Mouse (Mus musculus) MEL (cell line): ENCODE measurements around the gene Mrps30.

Experiments used
- CTCF ChIP-seq, 3 experiments: IDR thresholded peaks in 2 of 3; conservative IDR thresholded peaks in 1 of 3; 2 replicates each; pipeline ENCODE4 v1.5.1; 2011 to 2012; ENCODE audit warnings: low read length in 3 of 3, low read depth in 2 of 3, mild to moderate bottlenecking in 2 of 3, improper control_type of control experiment in 1 of 3, inconsistent platforms in 1 of 3, mixed read lengths in 1 of 3, moderate library complexity in 1 of 3; ENCODE audit not compliant: control insufficient read depth in 1 of 3, insufficient read depth in 1 of 3, poor library complexity in 1 of 3, severe bottlenecking in 1 of 3
- GATA1 ChIP-seq: IDR thresholded peaks from 2 replicates; pipeline ENCODE4 v1.6.1; 2011; ENCODE audit warnings: low read depth, low read length, improper control_type of control experiment
- HCFC1 ChIP-seq: IDR thresholded peaks from 2 replicates; pipeline ENCODE4 v1.6.1; 2012; ENCODE audit warnings: low read depth, mild to moderate bottlenecking, inconsistent platforms, low read length, improper control_type of control experiment, moderate library complexity
- NELFE ChIP-seq: IDR thresholded peaks from 2 replicates; pipeline ENCODE4 v1.6.1; 2011; ENCODE audit warnings: low read depth, low read length, improper control_type of control experiment
- POLR2A ChIP-seq, 2 experiments: IDR thresholded peaks; 2 replicates each; pipeline ENCODE4 v1.6.1; 2011 to 2012; ENCODE audit warnings: low read length in 2 of 2, mild to moderate bottlenecking in 2 of 2, control low read depth in 1 of 2, improper control_type of control experiment in 1 of 2, low read depth in 1 of 2, moderate library complexity in 1 of 2; ENCODE audit not compliant: control insufficient read depth in 1 of 2, insufficient read depth in 1 of 2, poor library complexity in 1 of 2

- TF ChIP-seq POLR2A (IDR thresholded peaks at IDR 0.05; ENCODE audit: control insufficient read depth in 1 of 2, insufficient read depth in 1 of 2, low read depth in 1 of 2, low read length in 2 of 2, poor library complexity in 1 of 2), result no peak
- TF ChIP-seq CTCF (IDR thresholded peaks at IDR 0.05 in 2 of 3, conservative IDR thresholded peaks at IDR 0.05 in 1 of 3; ENCODE audit: control insufficient read depth in 1 of 3, insufficient read depth in 1 of 3, low read depth in 2 of 3, low read length in 3 of 3, poor library complexity in 1 of 3, severe bottlenecking in 1 of 3), result no peak
- no peak for TF ChIP-seq HCFC1
- TF ChIP-seq GATA1, result no peak
- TF ChIP-seq NELFE, result no peak
Measured at GRCm38 (mm10) chr13:118395803-118396202, 8.8 kb upstream of the Mrps30 start.
